Mouse (Mus musculus): ENCODE results near the gene Kcnmb1. TPM values are rescaled to one million over a fixed set of nuclear protein-coding genes. Genes with fewer than 3 reads are reported as not detected.

Kcnmb1 gene
- polyA plus RNA-seq, 1 experiment: 0.63 TPM

DNA sequence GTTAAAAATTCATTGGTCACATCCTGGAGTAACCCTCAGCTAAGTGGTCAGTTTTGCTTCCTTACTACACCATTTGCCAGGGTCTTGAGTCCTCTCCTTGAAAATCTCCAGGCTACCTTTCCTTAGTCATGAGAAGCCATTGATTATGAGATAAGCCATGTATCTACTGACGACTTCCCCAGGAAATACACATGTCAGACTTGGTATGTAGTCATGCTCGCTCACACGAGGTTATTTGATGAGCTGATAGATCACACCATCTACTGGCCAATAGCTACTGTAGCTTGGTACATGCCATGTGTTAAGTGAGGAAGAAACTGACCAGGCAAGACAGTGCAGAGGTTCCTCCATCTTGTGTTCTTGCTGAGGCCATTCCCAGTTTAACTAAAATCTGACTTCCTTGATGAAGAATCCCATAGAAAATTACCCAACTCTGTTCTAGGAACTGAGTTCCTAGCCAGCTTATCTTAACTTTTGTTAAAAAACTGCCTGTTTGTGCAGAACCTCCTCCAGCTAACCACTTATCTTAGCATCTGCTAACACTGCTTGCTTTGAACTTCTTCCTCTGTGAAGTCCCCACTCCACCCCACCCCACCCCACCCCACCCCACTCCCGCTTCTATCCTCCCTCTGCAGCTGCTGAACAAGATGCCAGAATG is 23.2 kb upstream of the Kcnmb1 start:
- TF ChIP-seq POLR2A (IDR thresholded peaks at IDR 0.05; ENCODE audit: extremely low read depth, insufficient read depth, low read length): no peak
- TF ChIP-seq CTCF (IDR thresholded peaks at IDR 0.05; ENCODE audit: extremely low read depth, insufficient read depth, low read length): no peak
- Histone ChIP-seq H3K4me1 (ENCODE audit: control insufficient read depth, insufficient read depth, low read length) (no peaks in the 10 kb centered on the region; the same call in 1 of the 2 replicates), H3K27ac (ENCODE audit: insufficient read depth, low read length) (no peak overlapping the region), H3K4me3 (ENCODE audit: insufficient read depth, low read length) (no peak overlapping the region)

DNA sequence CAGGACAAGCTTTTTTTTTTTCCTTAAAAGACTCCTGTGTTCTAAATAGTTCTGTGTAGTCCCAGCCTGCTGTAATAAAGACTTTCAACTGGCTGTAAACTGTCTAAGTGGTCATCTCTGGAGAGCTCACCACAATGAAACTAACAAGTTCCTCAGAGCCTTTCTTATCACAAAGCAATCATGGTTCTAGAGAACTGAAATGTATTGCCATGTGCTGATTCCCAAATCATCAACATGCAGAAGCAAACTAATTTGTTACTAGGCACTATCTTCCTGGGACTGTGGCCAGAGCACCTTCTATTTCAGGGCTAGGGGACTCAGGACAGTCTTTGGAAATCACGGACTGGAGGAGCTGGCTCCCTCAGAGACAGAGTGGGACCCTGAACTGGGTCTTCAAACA is 19.2 kb upstream of the Kcnmb1 start:
- no peak overlapping the region for H3K4me3 ChIP-seq (ENCODE audit: insufficient read depth, low read length)
- H3K27ac ChIP-seq (ENCODE audit: insufficient read depth, low read length): no peak overlapping the region
- H3K4me1 ChIP-seq (ENCODE audit: control insufficient read depth, insufficient read depth, low read length): no peaks in the 10 kb centered on the region; the same call in 1 of the 2 replicates
- no peak for TF ChIP-seq POLR2A (IDR thresholded peaks at IDR 0.05; ENCODE audit: extremely low read depth, insufficient read depth, low read length)
- TF ChIP-seq CTCF (IDR thresholded peaks at IDR 0.05; ENCODE audit: extremely low read depth, insufficient read depth, low read length): no peak

DNA sequence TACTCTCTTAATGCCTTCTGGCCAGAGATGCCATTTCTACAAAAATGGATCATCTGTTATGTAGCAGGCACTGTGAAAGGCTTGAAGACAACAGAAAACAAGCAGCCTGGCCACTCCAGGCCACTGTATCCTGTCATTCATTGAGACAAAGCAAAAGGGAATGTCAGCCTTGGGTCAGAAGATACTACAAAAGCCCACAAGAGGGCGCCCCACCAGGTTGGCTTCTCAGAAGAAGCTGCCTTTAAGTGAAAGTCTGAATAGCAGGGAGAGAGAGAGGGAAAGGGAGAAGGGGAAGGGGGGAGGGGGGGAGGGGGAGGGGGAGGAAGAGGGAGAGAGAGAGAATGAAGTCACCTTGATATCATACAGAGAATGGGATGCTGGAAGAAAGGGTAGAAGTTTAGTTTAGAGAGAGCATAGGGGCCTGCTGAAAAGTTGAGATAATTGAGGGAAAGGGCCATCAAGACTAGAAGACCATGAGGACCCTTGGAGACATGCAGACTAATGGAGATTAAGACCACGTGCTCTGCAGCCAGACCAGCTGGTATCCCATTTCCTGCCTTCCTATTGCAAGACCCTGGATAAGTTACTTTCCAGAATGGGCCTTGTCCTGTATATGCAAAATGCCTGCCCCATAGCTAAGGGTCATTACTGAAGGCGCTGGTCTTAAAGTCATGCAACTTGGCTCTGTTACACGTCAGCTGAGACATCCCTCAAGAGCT is 18.6 kb upstream of the Kcnmb1 start:
- H3K4me3 ChIP-seq (ENCODE audit: insufficient read depth, low read length): no peak overlapping the region
- H3K4me1 ChIP-seq (ENCODE audit: control insufficient read depth, insufficient read depth, low read length): no peaks in the 10 kb centered on the region
- TF ChIP-seq POLR2A (IDR thresholded peaks at IDR 0.05; ENCODE audit: extremely low read depth, insufficient read depth, low read length) (no peak), CTCF (IDR thresholded peaks at IDR 0.05; ENCODE audit: extremely low read depth, insufficient read depth, low read length) (0 out of 2 replicates have a peak, but pooled peaks have one; percentile 16)
- no peak overlapping the region for H3K27ac ChIP-seq (ENCODE audit: insufficient read depth, low read length)

DNA sequence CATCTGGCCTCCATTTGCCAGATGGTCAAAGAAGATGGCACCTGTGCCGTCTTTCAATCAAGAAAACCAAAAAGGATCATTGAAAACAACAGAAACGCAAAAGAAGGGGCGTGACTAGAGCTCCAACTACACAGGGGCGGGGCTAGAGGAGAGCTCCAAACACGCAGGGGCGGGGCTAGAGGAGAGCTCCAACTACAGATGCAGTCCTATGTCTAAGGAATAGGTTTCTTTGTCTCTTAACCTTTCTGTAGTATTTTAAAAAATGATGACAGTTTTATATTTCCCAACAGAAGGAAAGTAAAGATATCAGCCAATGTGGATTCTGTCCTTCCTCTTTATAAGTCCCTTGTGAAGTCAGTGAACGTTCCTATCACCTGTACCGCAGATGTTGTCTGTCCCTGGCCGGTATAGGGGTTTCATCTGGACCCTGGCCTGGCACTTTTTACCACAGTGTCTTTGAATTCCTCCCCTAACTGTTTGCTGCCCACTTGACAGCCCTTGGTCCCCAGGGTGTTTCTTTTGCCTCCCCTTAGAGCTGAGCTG is 18.0 kb upstream of the Kcnmb1 start:
- H3K27ac ChIP-seq (ENCODE audit: insufficient read depth, low read length): no peak overlapping the region
- TF ChIP-seq POLR2A (IDR thresholded peaks at IDR 0.05; ENCODE audit: extremely low read depth, insufficient read depth, low read length) (no peak), CTCF (IDR thresholded peaks at IDR 0.05; ENCODE audit: extremely low read depth, insufficient read depth, low read length) (no peak)
- H3K4me3 ChIP-seq (ENCODE audit: insufficient read depth, low read length): no peak overlapping the region
- H3K4me1 ChIP-seq (ENCODE audit: control insufficient read depth, insufficient read depth, low read length): no peaks in the 10 kb centered on the region

DNA sequence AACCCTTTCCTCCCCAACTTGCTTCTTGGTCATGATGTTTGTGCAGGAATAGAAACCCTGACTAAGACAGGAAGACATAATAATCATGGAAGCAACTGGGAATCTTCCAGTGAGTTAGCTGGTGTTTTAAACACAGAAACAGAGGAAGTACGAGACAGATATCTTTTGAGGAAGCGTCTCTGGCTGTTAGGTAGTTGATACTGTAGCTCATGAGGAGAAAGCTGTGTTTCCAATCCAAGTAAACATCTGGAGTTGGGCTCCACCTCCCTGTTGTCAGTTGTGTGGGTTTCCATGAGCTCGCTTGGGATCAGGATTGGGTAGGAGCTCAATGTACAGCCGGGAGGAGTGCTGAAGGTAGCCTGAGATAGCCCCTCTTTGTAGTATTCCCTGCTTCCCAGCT is 16.3 kb upstream of the Kcnmb1 start:
- Histone ChIP-seq H3K27ac (ENCODE audit: insufficient read depth, low read length) (no peak overlapping the region), H3K4me3 (ENCODE audit: insufficient read depth, low read length) (no peak overlapping the region), H3K4me1 (ENCODE audit: control insufficient read depth, insufficient read depth, low read length) (no peaks in the 10 kb centered on the region)
- TF ChIP-seq POLR2A (IDR thresholded peaks at IDR 0.05; ENCODE audit: extremely low read depth, insufficient read depth, low read length) (no peak), CTCF (IDR thresholded peaks at IDR 0.05; ENCODE audit: extremely low read depth, insufficient read depth, low read length) (no peak)

DNA sequence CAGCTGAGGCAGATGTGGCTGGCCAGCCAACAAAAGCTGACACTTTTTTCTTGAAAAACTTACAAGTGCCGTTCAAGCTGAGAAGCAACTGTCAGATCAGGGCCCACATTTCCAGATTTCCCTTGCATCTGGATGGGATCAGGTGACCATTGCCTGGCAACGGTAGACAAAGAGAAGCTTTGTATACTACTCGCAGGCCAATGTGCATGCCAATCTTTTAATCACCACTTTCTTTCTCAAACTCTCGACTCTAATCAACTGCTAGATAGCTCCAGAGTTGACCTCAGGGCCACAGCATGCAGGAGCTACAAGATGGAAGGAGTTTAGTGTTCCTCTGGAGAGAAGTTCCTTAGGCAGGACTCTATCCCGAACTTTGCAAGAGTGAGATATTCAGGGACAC is 11.7 kb upstream of the Kcnmb1 start:
- no peaks in the 10 kb centered on the region for H3K4me1 ChIP-seq (ENCODE audit: control insufficient read depth, insufficient read depth, low read length)
- no peak overlapping the region for H3K4me3 ChIP-seq (ENCODE audit: insufficient read depth, low read length)
- no peak for TF ChIP-seq CTCF (IDR thresholded peaks at IDR 0.05; ENCODE audit: extremely low read depth, insufficient read depth, low read length)
- H3K27ac ChIP-seq (ENCODE audit: insufficient read depth, low read length): no peak overlapping the region

DNA sequence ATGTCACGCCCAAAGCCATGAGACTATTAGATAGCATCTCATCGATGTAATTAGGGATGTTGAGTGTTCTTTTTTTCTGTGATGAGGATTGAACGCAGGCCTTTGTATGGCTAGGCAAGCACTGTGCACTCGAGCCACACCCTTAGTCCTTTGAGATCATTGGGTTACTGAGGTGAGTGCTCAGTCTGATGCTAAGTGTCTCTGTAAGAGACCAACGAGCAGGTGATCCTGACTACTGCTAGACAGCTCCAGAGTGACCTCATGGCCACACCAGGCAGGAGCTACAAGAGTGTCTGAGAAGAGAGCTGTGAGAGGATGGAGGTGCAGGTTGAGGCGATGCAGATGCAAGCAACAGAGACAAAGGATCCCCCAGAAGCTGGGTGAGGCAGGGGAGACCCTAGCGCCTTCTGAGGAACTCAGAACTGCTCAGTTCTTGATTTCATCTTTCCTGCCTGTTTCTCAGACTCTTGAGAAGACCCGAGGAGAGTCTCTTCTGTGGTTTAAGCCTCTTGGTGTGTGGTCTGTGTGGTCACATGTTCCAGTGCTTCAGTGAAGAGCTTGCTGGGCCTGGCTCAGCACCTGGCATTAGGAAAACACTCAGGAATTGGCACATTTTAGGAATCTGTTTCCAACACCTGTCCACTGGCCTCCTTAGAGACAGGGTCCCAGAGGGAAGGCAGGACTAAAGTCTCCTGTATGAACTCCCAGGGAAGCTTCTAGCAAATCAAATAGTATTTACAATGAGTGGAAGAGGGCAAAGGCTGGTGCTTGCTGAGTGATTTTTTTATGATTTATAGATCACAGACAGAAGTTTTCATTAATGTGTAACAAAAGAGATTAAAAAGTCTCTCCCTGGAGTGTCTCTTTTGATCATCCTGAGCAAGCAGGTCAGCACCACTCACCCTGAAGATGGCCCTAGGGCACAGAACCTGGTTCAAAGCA is 10.9 kb upstream of the Kcnmb1 start:
- Histone ChIP-seq H3K4me3 (ENCODE audit: insufficient read depth, low read length) (no peak overlapping the region), H3K27ac (ENCODE audit: insufficient read depth, low read length) (no peak overlapping the region), H3K4me1 (ENCODE audit: control insufficient read depth, insufficient read depth, low read length) (no peaks in the 10 kb centered on the region)
- TF ChIP-seq CTCF (IDR thresholded peaks at IDR 0.05; ENCODE audit: extremely low read depth, insufficient read depth, low read length) (no peak), POLR2A (IDR thresholded peaks at IDR 0.05; ENCODE audit: extremely low read depth, insufficient read depth, low read length) (no peak)

DNA sequence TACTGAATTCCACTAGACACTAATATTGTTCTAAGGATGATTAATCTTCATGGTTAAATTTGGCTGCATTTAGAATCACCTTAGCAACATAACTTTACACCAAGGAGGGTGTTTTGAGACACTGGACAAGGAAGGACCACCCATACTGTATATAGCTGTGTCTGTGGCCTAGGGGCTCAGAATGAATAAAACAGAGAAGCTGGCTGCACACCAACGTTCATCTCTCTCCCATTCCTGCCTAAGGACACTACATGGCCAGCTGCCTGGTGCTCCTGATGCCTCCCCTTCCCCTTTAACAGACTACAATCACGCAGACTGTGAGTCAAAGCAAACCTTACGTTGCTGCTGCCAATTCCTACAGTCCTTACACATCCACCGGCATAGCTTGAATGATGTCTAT is 6.8 kb upstream of the Kcnmb1 start:
- Histone ChIP-seq H3K27ac (ENCODE audit: insufficient read depth, low read length) (no peak overlapping the region), H3K4me1 (ENCODE audit: control insufficient read depth, insufficient read depth, low read length) (no peaks in the 10 kb centered on the region), H3K4me3 (ENCODE audit: insufficient read depth, low read length) (no peak overlapping the region)
- TF ChIP-seq POLR2A (IDR thresholded peaks at IDR 0.05; ENCODE audit: extremely low read depth, insufficient read depth, low read length) (no peak), CTCF (IDR thresholded peaks at IDR 0.05; ENCODE audit: extremely low read depth, insufficient read depth, low read length) (no peak)

DNA sequence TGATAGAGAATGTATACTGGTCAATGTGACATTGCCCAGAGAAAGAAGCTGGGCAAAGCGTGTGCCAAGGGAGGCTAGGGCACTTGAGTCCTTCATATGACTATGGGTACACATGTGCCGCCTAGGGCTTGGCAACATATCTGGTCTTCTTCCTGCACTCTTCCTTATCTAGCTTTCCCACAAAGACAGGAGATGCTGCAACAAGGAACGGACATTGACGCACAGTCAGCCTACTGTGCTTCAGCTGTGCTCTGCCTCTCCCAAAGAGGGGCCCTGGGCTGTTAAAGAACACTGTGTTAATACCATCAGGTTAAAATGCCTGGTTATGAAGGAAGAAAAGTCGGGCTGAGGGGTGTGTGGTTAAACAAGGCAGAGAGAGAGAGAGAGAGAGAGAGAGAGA is 6.2 kb upstream of the Kcnmb1 start:
- Histone ChIP-seq H3K27ac (ENCODE audit: insufficient read depth, low read length) (no peak overlapping the region), H3K4me3 (ENCODE audit: insufficient read depth, low read length) (no peak overlapping the region), H3K4me1 (ENCODE audit: control insufficient read depth, insufficient read depth, low read length) (no peaks in the 10 kb centered on the region)
- no peak for TF ChIP-seq CTCF (IDR thresholded peaks at IDR 0.05; ENCODE audit: extremely low read depth, insufficient read depth, low read length)
- no peak for TF ChIP-seq POLR2A (IDR thresholded peaks at IDR 0.05; ENCODE audit: extremely low read depth, insufficient read depth, low read length)
